Mouse (Mus musculus) adrenal gland, postnatal 10 days (tissue): ENCODE results near the gene Trim47. TPM values are rescaled to one million over a fixed set of nuclear protein-coding genes. Genes with fewer than 3 reads are reported as not detected.

ENCODE experiments used
- DNase-seq: peaks from one replicate; pipeline ENCODE4 v3.0.0; 2021; ENCODE audit warnings: mixed read lengths
- total RNA-seq, 2 experiments: library from RNA; stranded (reverse); gene quantifications; 2 replicates each; pipeline ENCODE4 v1.2.3; 2021

Trim47 gene
- total RNA-seq, 2 experiments from 2014 or later: 23.2 to 24.5 TPM

GRCm38 (mm10) chr11:116063562-116063961 is 63.4 kb downstream of the Trim47 start:
- DNase-seq: no peak

GRCm38 (mm10) chr11:116062521-116062920 is 64.5 kb downstream of the Trim47 start:
- no peak for DNase-seq

- DNase-seq: no peak
Observed at GRCm38 (mm10) chr11:116061641-116062415, 65.2 kb downstream of the Trim47 start.

- DNase-seq: no peak
Observed at GRCm38 (mm10) chr11:116060596-116060995, 66.4 kb downstream of the Trim47 start.

- DNase-seq: no peak
Observed at GRCm38 (mm10) chr11:116059691-116060025, 67.4 kb downstream of the Trim47 start.

GRCm38 (mm10) chr11:116058868-116059690 is 67.9 kb downstream of the Trim47 start:
- no peak for DNase-seq

GRCm38 (mm10) chr11:116058022-116058614 is 68.9 kb downstream of the Trim47 start:
- no peak for DNase-seq

GRCm38 (mm10) chr11:116057237-116057881 is 69.7 kb downstream of the Trim47 start:
- no peak for DNase-seq

- DNase-seq: no peak
Observed at GRCm38 (mm10) chr11:116055873-116056272, 71.1 kb downstream of the Trim47 start.

Other genes with a start within 250 kb of the Trim47 start
- gene Smim5, start 227.2 kb downstream of the Trim47 start, total RNA-seq: 1 to 10 TPM; 1.5 to 2.6 TPM
- gene Smim6, start 215.2 kb downstream of the Trim47 start, total RNA-seq: under 1 TPM in 1 of 2 experiments, not detected in 1; 0.30 TPM
- 10 to 100 TPM; 38.0 to 38.1 TPM for gene Sap30bp, start 193.9 kb downstream of the Trim47 start, total RNA-seq
- gene Recql5, start 193.7 kb downstream of the Trim47 start, total RNA-seq: 10 to 100 TPM; 17.8 to 24.5 TPM
- gene Itgb4, start 152.5 kb downstream of the Trim47 start, total RNA-seq: 1 to 10 TPM; 3.1 to 4.7 TPM
- 10 to 100 TPM; 67.0 to 90.6 TPM for gene Galk1, start 114.5 kb downstream of the Trim47 start, total RNA-seq
- gene H3f3b, start 99.2 kb downstream of the Trim47 start, total RNA-seq: 100 to 1,000 TPM; 401 to 426 TPM
- 10 to 100 TPM; 21.0 to 26.0 TPM for gene Unk, start 96.9 kb downstream of the Trim47 start, total RNA-seq
- 1 to 10 TPM; 2.3 to 2.7 TPM for gene Unc13d, start 49.2 kb downstream of the Trim47 start, total RNA-seq
- 100 to 1,000 TPM; 103 to 110 TPM for gene Wbp2, start 40.2 kb downstream of the Trim47 start, total RNA-seq
- gene Trim65, start 3.9 kb upstream of the Trim47 start, total RNA-seq: 1 to 10 TPM; 6.3 to 8.1 TPM
- 10 to 100 TPM; 86.8 to 94.1 TPM for gene Mrpl38, start 11.7 kb upstream of the Trim47 start, total RNA-seq
- 10 to 100 TPM; 26.5 to 34.4 TPM for gene Fbf1, start 41.0 kb upstream of the Trim47 start, total RNA-seq
- gene Ten1, start 71.6 kb upstream of the Trim47 start, total RNA-seq: 10 to 100 TPM; 17.8 to 24.4 TPM
- gene Acox1, start 71.8 kb upstream of the Trim47 start, total RNA-seq: 100 to 1,000 TPM; 177 to 242 TPM
- 1 to 10 TPM; 1.4 to 1.7 TPM for gene Evpl, start 110.9 kb upstream of the Trim47 start, total RNA-seq
- gene Srp68, start 147.0 kb upstream of the Trim47 start, total RNA-seq: 10 to 100 TPM; 63.3 to 64.9 TPM
- gene Galr2, start 153.7 kb upstream of the Trim47 start, total RNA-seq: under 1 TPM; 0.15 to 0.36 TPM
- gene Exoc7, start 180.0 kb upstream of the Trim47 start, total RNA-seq: 10 to 100 TPM; 57.0 to 70.2 TPM
- gene Foxj1, start 208.2 kb upstream of the Trim47 start, total RNA-seq: under 1 TPM; 0.18 to 0.30 TPM